Mouse (Mus musculus) C2C12 (cell line): ENCODE measurements around the gene 4930449I24Rik. TPM values are rescaled to one million over a fixed set of nuclear protein-coding genes. Genes with fewer than 3 reads are reported as not detected.

Source experiments
- polyA plus RNA-seq: library from polyadenylated mRNA; unstranded; fragments of >200 nt; fragmentation: generic; extraction: Trizol; gene quantifications from one replicate; pipeline ENCODE4 v1.2.1, GENCODE M21; 2012; ENCODE audit warnings: missing spikeins

The 4930449I24Rik gene
- polyA plus RNA-seq, 1 experiment, result not detected

Other genes starting within 250 kb of the 4930449I24Rik start
- gene Wasf3, start 117.4 kb upstream of the 4930449I24Rik start, polyA plus RNA-seq, result not detected
- not detected for gene Gm6408, start 20.4 kb upstream of the 4930449I24Rik start, polyA plus RNA-seq
- gene Gm6370, start 11.0 kb upstream of the 4930449I24Rik start, polyA plus RNA-seq, result not detected
- not detected for gene Gm3402, start 11.7 kb downstream of the 4930449I24Rik start, polyA plus RNA-seq
- gene Gm3404, start 23.4 kb downstream of the 4930449I24Rik start, polyA plus RNA-seq, result not detected
- gene Gm3409, start 35.2 kb downstream of the 4930449I24Rik start, polyA plus RNA-seq, result not detected
- not detected for gene Gm3415, start 53.7 kb downstream of the 4930449I24Rik start, polyA plus RNA-seq
- not detected for gene Gpr12, start 82.8 kb downstream of the 4930449I24Rik start, polyA plus RNA-seq